15 mouse cellular contexts compared by ENCODE assay signal in the genomic region with DNA sequence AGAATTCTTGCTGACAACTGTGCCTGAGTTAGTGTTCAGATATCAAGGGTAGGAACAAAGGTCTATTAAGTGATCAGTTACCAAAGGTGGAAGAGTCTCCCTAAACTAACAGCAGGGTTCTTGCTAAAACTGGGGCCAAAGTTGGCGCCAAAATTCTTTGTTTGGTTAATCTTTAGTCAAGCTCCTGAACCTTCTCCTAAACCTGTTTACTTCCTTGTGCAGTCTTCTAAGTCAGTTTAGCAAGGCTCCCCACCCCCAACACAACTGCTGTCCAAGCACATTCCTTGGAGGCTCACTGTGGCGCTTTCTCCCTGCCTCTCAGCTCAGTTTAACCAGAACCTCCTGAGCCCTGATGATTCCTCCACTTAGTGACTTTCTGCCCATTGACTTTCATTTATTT. TPM values are rescaled to one million over a fixed set of nuclear protein-coding genes. Genes with fewer than 3 reads are reported as not detected.
A peak's percentile ranks its signal among the peaks of the same experiment; 100 is the strongest.
DNase-seq lines count a peak whose midpoint lies in the region; ATAC-seq and TF ChIP-seq lines count a peak whose summit lies in the region.
"Had no signal": no experiment of that assay in that cellular context is flagged by ENCODE, and none has a peak within 500 bp of the region (broad histone marks: within the 10 kb centered on the region; RNA-seq: fewer than 3 reads in every experiment).

No protein-coding gene starts in this region.

- no peaks in the 10 kb centered on the region for H3K36me3 ChIP-seq in lung, embryonic 14.5 days (ENCODE audit: insufficient read depth)
- H3K36me3 ChIP-seq in lung, postnatal 0 days (ENCODE audit: insufficient read depth, low read length) = no peaks in the 10 kb centered on the region
- H3K36me3 ChIP-seq in stomach, postnatal 0 days (ENCODE audit: control insufficient read depth, insufficient read depth, low read length) = no peaks in the 10 kb centered on the region
- H3K36me3 ChIP-seq: forebrain, embryonic 12.5 days; lung, embryonic 15.5 days had no signal

- H3K4me3 ChIP-seq in lung, embryonic 14.5 days (ENCODE audit: low read depth, low read length) = no peak overlapping the region
- H3K4me3 ChIP-seq in lung, postnatal 0 days (ENCODE audit: low read depth, low read length) = no peak overlapping the region
- no peak overlapping the region for H3K4me3 ChIP-seq in stomach, postnatal 0 days (ENCODE audit: low read depth, low read length)
- H3K4me3 ChIP-seq: forebrain, embryonic 12.5 days; lung, embryonic 15.5 days had no signal

- H3K27ac ChIP-seq in lung, embryonic 14.5 days (ENCODE audit: low read depth) = no peak overlapping the region
- no peak overlapping the region for H3K27ac ChIP-seq in lung, postnatal 0 days (ENCODE audit: low read length)
- H3K27ac ChIP-seq in stomach, postnatal 0 days (replicated peaks) = no peak overlapping the region
- H3K27ac ChIP-seq: forebrain, embryonic 12.5 days; lung, embryonic 15.5 days had no signal

- TF ChIP-seq EP300 in lung, postnatal 0 days (IDR thresholded peaks at IDR 0.05) = no peak
- no peak for TF ChIP-seq EP300 in stomach, postnatal 0 days (optimal IDR thresholded peaks at IDR 0.05)

- TF ChIP-seq CTCF in lung, embryonic 14.5 days (IDR thresholded peaks at IDR 0.05; ENCODE audit: low read depth) = no peak
- TF ChIP-seq CTCF in lung, postnatal 0 days (IDR thresholded peaks at IDR 0.05) = no peak
- no peak for TF ChIP-seq CTCF in stomach, postnatal 0 days (IDR thresholded peaks at IDR 0.05; ENCODE audit: low read depth)

- H3K9ac ChIP-seq in lung, embryonic 14.5 days = no peak overlapping the region
- H3K9ac ChIP-seq in lung, postnatal 0 days (replicated peaks; ENCODE audit: low read depth) = no peak overlapping the region
- H3K9ac ChIP-seq in stomach, postnatal 0 days (ENCODE audit: low read length) = no peak overlapping the region
- H3K9ac ChIP-seq: forebrain, embryonic 12.5 days; lung, embryonic 15.5 days had no signal

- no peaks in the 10 kb centered on the region for H3K4me1 ChIP-seq in lung, embryonic 14.5 days (ENCODE audit: insufficient read depth)
- H3K4me1 ChIP-seq in lung, postnatal 0 days (ENCODE audit: insufficient read depth, low read depth, low read length) = no peaks in the 10 kb centered on the region
- H3K4me1 ChIP-seq in stomach, postnatal 0 days (replicated peaks; ENCODE audit: control insufficient read depth, insufficient read depth) = no peaks in the 10 kb centered on the region
- H3K4me1 ChIP-seq: forebrain, embryonic 12.5 days; lung, embryonic 15.5 days had no signal

- no peak for ATAC-seq in lung, embryonic 14.5 days (ENCODE audit: insufficient read depth)
- ATAC-seq in lung, postnatal 0 days = no peak
- ATAC-seq in stomach, postnatal 0 days (ENCODE audit: low FRiP score, low TSS enrichment) = no peak
- ATAC-seq: CD4-positive, CD25-positive, alpha-beta regulatory T cell, adult 4 months had no signal

- H3K27me3 ChIP-seq in lung, embryonic 14.5 days (ENCODE audit: insufficient read depth, low read length) = no peaks in the 10 kb centered on the region
- no peaks in the 10 kb centered on the region for H3K27me3 ChIP-seq in lung, postnatal 0 days (replicated peaks; ENCODE audit: insufficient read depth, low read length)
- H3K27me3 ChIP-seq in stomach, postnatal 0 days (ENCODE audit: control insufficient read depth, insufficient read depth, low read length) = no peaks in the 10 kb centered on the region
- H3K27me3 ChIP-seq: lung, embryonic 15.5 days had no signal

- H3K9me3 ChIP-seq in lung, embryonic 14.5 days (ENCODE audit: low read depth, low read length) = no peaks in the 10 kb centered on the region
- H3K9me3 ChIP-seq in lung, postnatal 0 days (ENCODE audit: low read length) = no peaks in the 10 kb centered on the region
- H3K9me3 ChIP-seq in stomach, postnatal 0 days (ENCODE audit: control insufficient read depth, low read length) = no peaks in the 10 kb centered on the region
- H3K9me3 ChIP-seq: forebrain, embryonic 12.5 days; lung, embryonic 15.5 days had no signal

- H3K4me2 ChIP-seq in lung, embryonic 14.5 days = no peak overlapping the region
- H3K4me2 ChIP-seq in lung, postnatal 0 days (replicated peaks; ENCODE audit: low read depth, low read length) = no peak overlapping the region
- no peak overlapping the region for H3K4me2 ChIP-seq in stomach, postnatal 0 days (replicated peaks; ENCODE audit: low read depth)
- H3K4me2 ChIP-seq: forebrain, embryonic 12.5 days; lung, embryonic 15.5 days had no signal

- 15% methylated on average over 2 of the region's 2 CpGs for WGBS in lung, embryonic 14.5 days
- WGBS in lung, postnatal 0 days = 17% methylated on average over 2 of the region's 2 CpGs
- 20% methylated on average over 2 of the region's 2 CpGs for WGBS in stomach, postnatal 0 days

- peak; percentile 43 for DNase-seq in lung, embryonic 14.5 days
- no peak for DNase-seq in lung, postnatal 0 days (ENCODE audit: low spot score)
- DNase-seq in embryo, embryonic 11 days = peak; percentile 9
- DNase-seq in kidney, adult 8-10 months = peak; percentile 86 to 96
- peak; percentile 13 for DNase-seq in stomach, postnatal 0 days (ENCODE audit: low spot score)
- no peak for DNase-seq in spleen, postnatal 4 days (ENCODE audit: low spot score in 2 of 2)
- no peak for DNase-seq in thymus, postnatal 10 days (ENCODE audit: low spot score in 2 of 2)
- no peak for DNase-seq in cerebellum, adult 11-12 months
- DNase-seq: cerebellum, postnatal 25 days; heart, adult 11 months; heart, postnatal 36 days; thymus, adult 18-20 months had no signal

RNA-seq across cellular contexts. Expression of a gene that starts 22.6 kb away (rescaled TPM):
- polyA plus RNA-seq in lung, embryonic 14.5 days (2014; fragmentation: Nextera tagmentation; extraction: Ambion mirVana) = not detected in 2 replicates
- not detected in 2 replicates for polyA plus RNA-seq in lung, postnatal 0 days (2015; fragmentation: Nextera tagmentation; extraction: Ambion mirVana)
- polyA plus RNA-seq in stomach, postnatal 0 days (2015; fragmentation: Nextera tagmentation; extraction: Ambion mirVana) = not detected in 2 replicates
- polyA plus RNA-seq: CD4-positive, CD25-positive, alpha-beta regulatory T cell, adult 4 months; forebrain, embryonic 12.5 days; lung, embryonic 15.5 days had no signal

Comparison
In these comparisons a context has a peak if more than half of its experiments do, and no peak if none do; other contexts are left out.
1. DNase-seq: peak in lung, embryonic 14.5 days (single experiment), embryo, embryonic 11 days (single experiment), kidney, adult 8-10 months (2 of 2) and stomach, postnatal 0 days (single experiment); none in lung, postnatal 0 days (single experiment), spleen, postnatal 4 days (0 of 2), thymus, postnatal 10 days (0 of 2) and cerebellum, adult 11-12 months (single experiment).